Mouse (Mus musculus): ENCODE data around the gene Ropn1l. TPM values are rescaled to one million over a fixed set of nuclear protein-coding genes. Genes with fewer than 3 reads are reported as not detected.

The Ropn1l gene
- total and polyA plus RNA-seq, 3 experiments: 0.96 to 1.7 TPM; not detected in 1

DNA sequence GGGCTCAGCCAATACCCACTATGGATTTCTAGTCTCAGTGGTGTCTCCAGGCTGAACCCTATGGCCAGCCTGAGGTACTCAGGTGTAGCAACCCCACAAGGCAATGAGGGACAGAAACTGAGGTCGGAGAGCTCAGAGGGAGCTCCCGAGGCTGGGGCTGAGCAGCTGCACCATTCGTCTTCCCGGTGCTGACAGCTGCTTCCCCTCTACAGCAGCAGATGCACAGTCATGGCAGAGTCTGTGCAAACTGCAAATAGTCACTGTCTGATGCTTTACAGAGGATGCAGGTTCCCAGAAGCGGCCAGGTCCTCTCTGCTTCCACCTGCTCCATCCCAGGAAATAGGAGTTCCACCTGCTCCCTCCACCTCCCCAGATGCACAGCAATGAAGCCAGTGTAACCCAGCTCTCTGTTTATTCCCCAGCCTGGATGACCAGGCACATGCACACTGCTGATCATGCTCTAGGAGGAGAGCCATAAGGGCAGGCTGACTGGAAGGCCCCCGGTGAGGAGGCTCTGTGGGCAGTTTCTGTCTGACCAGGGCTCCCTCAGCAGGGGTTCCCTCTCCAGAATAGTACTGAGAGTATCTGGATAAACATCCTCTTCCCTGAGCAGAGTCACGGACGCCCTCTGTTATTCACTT is 27.4 kb downstream of the Ropn1l start:
- H3K36me3 ChIP-seq (ENCODE audit: control insufficient read depth in 1 of 2, insufficient read depth in 2 of 2, low read length in 2 of 2): no peaks in the 10 kb centered on the region
- peaks cover 0 to 14% of the 10 kb centered on the region in 2 experiments; a peak in 1 of 4 replicates for H3K4me1 ChIP-seq (ENCODE audit: control insufficient read depth in 1 of 2, insufficient read depth in 2 of 2, low read length in 2 of 2)
- H3K27me3 ChIP-seq (ENCODE audit: control insufficient read depth in 1 of 2, insufficient read depth in 2 of 2, low read length in 2 of 2): no peaks in the 10 kb centered on the region
- H3K27ac ChIP-seq (ENCODE audit: control insufficient read depth, low read depth, low read length): no peak overlapping the region
- TF ChIP-seq TCF12 (IDR thresholded peaks at IDR 0.05; ENCODE audit: low read depth, low read length) (peak; percentile 56; the same call in 1 of the 2 replicates), ETS1 (IDR thresholded peaks at IDR 0.05; ENCODE audit: low read depth, low read length) (peak; percentile 23; the same call in 1 of the 2 replicates), EP300 (IDR thresholded peaks at IDR 0.05; ENCODE audit: low read depth in 1 of 2, low read length in 2 of 2) (peak; percentile 23 to 38; a peak in 1 of 4 replicates), TAL1 (IDR thresholded peaks at IDR 0.05; ENCODE audit: low read length) (no peak)
- no peak overlapping the region for H3K4me3 ChIP-seq (ENCODE audit: control insufficient read depth in 1 of 2, insufficient read depth in 1 of 2, low read depth in 2 of 2, low read length in 2 of 2)
- DNase-seq (ENCODE audit: low read depth, low spot score): peak; percentile 56
- H3K79me2 ChIP-seq (ENCODE audit: control insufficient read depth, insufficient read depth, low read length, poor library complexity): no peaks in the 10 kb centered on the region
- H3K9me3 ChIP-seq (replicated peaks; ENCODE audit: insufficient read depth, low read length): no peaks in the 10 kb centered on the region
- no peak overlapping the region for H3K9ac ChIP-seq (ENCODE audit: control insufficient read depth, low read depth, low read length, poor library complexity, severe bottlenecking)

DNA sequence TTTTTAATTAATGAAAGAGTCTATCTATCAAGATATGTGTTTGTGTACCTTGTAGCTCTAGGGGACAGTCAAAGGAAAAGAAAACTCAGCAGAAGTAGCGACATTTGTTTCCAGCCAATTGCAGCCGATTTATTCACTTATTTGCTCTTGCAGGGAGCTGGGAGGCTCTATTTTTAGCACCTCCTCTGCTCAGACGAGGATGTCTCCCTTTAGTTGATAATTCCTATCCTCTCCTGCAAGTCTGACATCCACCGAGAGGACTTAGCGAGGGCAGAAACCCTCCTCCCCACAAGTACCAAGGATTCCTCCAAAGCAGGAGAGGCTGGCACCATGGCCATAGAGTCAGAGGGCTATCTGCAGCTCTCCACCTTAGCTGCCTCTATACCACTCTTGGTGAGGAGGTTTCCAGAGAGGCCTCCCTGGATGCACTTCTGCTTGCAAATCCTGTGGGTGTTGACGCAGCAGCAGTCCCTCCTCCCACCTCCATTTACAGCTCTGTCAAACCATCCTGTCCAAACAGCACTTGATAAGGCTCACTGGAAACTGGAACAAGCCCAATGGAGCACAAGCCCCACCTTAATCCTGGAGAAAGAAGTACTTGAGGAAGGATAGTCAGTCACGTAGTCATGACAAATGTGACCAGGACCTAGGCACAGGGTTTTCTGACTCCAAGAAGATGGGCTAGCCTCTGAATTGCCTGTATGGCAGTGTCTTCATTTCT is 30.7 kb downstream of the Ropn1l start:
- peaks cover 0 to 7% of the 10 kb centered on the region in 2 experiments; a peak in 1 of 4 replicates for H3K4me1 ChIP-seq (ENCODE audit: control insufficient read depth in 1 of 2, insufficient read depth in 2 of 2, low read length in 2 of 2)
- H3K79me2 ChIP-seq (ENCODE audit: control insufficient read depth, insufficient read depth, low read length, poor library complexity): peaks cover 4% of the 10 kb centered on the region; the same call in 1 of the 2 replicates
- TF ChIP-seq GATA1 (IDR thresholded peaks at IDR 0.05; ENCODE audit: low read depth, low read length) (peak; percentile 32; the same call in 1 of the 2 replicates), MXI1 (IDR thresholded peaks at IDR 0.05; ENCODE audit: low read depth, low read length) (0 out of 2 replicates have a peak, but pooled peaks have one; percentile 30), ELF1 (IDR thresholded peaks at IDR 0.05; ENCODE audit: low read depth, low read length) (no peak), ZMIZ1 (IDR thresholded peaks at IDR 0.05; ENCODE audit: low read depth, low read length) (no peak)
- no peak overlapping the region for H3K27ac ChIP-seq (ENCODE audit: control insufficient read depth, low read depth, low read length)
- no peaks in the 10 kb centered on the region for H3K36me3 ChIP-seq (ENCODE audit: control insufficient read depth in 1 of 2, insufficient read depth in 2 of 2, low read length in 2 of 2)
- H3K27me3 ChIP-seq (ENCODE audit: control insufficient read depth in 1 of 2, insufficient read depth in 2 of 2, low read length in 2 of 2): no peaks in the 10 kb centered on the region
- H3K9me3 ChIP-seq (replicated peaks; ENCODE audit: insufficient read depth, low read length): no peaks in the 10 kb centered on the region
- no peak overlapping the region for H3K9ac ChIP-seq (ENCODE audit: control insufficient read depth, low read depth, low read length, poor library complexity, severe bottlenecking)
- DNase-seq (ENCODE audit: low read depth, low spot score): peak; percentile 86
- no peak overlapping the region for H3K4me3 ChIP-seq (ENCODE audit: control insufficient read depth in 1 of 2, insufficient read depth in 1 of 2, low read depth in 2 of 2, low read length in 2 of 2)

DNA sequence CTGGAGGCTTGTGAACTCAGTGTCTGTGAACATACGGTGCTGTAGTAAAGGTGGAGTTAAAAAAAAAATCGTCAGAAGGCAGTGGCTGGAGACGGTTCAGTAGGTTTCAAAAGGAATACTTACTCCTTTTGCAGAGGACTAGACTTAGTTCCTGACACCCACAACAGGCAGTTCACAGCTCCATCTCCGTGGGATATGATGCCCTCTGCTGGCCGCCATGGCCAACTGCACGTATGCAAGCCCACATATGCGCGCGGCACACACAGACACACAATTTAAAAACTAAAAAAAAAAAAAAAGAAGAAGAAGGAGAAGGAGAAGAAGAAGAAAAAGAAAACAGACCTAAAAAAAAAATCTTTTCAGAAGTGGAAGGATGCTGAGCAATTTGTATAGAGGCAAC is 34.5 kb downstream of the Ropn1l start:
- peak overlapping the region; percentile 73 for H3K9ac ChIP-seq (ENCODE audit: control insufficient read depth, low read depth, low read length, poor library complexity, severe bottlenecking)
- peaks cover 0 to 25% of the 10 kb centered on the region in 2 experiments; a peak in 2 of 4 replicates for H3K36me3 ChIP-seq (ENCODE audit: control insufficient read depth in 1 of 2, insufficient read depth in 2 of 2, low read length in 2 of 2)
- H3K9me3 ChIP-seq (replicated peaks; ENCODE audit: insufficient read depth, low read length): no peaks in the 10 kb centered on the region
- H3K27ac ChIP-seq (ENCODE audit: control insufficient read depth, low read depth, low read length): peak overlapping the region; percentile 98
- H3K27me3 ChIP-seq (ENCODE audit: control insufficient read depth in 1 of 2, insufficient read depth in 2 of 2, low read length in 2 of 2): no peaks in the 10 kb centered on the region
- H3K4me1 ChIP-seq (ENCODE audit: control insufficient read depth in 1 of 2, insufficient read depth in 2 of 2, low read length in 2 of 2): peaks cover 14 to 30% of the 10 kb centered on the region in 2 experiments
- peaks cover 16% of the 10 kb centered on the region for H3K79me2 ChIP-seq (ENCODE audit: control insufficient read depth, insufficient read depth, low read length, poor library complexity)
- H3K4me3 ChIP-seq (ENCODE audit: control insufficient read depth in 1 of 2, insufficient read depth in 1 of 2, low read depth in 2 of 2, low read length in 2 of 2): peak overlapping the region; percentile 55 to 64
- peak; percentile 91 for DNase-seq (ENCODE audit: low read depth, low spot score)
- TF ChIP-seq TCF12 (IDR thresholded peaks at IDR 0.05; ENCODE audit: low read depth, low read length): no peak
- no peak for TF ChIP-seq E2F4 (IDR thresholded peaks at IDR 0.05; ENCODE audit: borderline replicate concordance, low read depth, low read length)
- TF ChIP-seq KAT2A (conservative IDR thresholded peaks at IDR 0.05; ENCODE audit: low read depth, low read length): no peak
- TF ChIP-seq MEF2A (IDR thresholded peaks at IDR 0.05; ENCODE audit: extremely low read depth, insufficient replicate concordance, low read depth, low read length, poor library complexity, severe bottlenecking): no peak
- peak; percentile 68 to 90 (median 69) for TF ChIP-seq CTCF (IDR thresholded peaks at IDR 0.05 in 2 of 3, conservative IDR thresholded peaks at IDR 0.05 in 1 of 3; ENCODE audit: control insufficient read depth in 1 of 3, insufficient read depth in 1 of 3, low read depth in 2 of 3, low read length in 3 of 3, poor library complexity in 1 of 3, severe bottlenecking in 1 of 3)
- TF ChIP-seq MYB (IDR thresholded peaks at IDR 0.05; ENCODE audit: low read depth, low read length): no peak
- 0 out of 2 replicates have a peak, but pooled peaks have one; percentile 38 for TF ChIP-seq ZNF384 (IDR thresholded peaks at IDR 0.05; ENCODE audit: low read depth, low read length)
- TF ChIP-seq MAX (IDR thresholded peaks at IDR 0.05; ENCODE audit: low read length): 0 out of 2 replicates have a peak, but pooled peaks have one; percentile 2
- peak; percentile 75 for TF ChIP-seq RAD21 (IDR thresholded peaks at IDR 0.05; ENCODE audit: low read depth, low read length)
- no peak for TF ChIP-seq POLR2AphosphoS5 (IDR thresholded peaks at IDR 0.05; ENCODE audit: borderline replicate concordance, low read depth, low read length)
- TF ChIP-seq ZC3H11A (IDR thresholded peaks at IDR 0.05; ENCODE audit: low read depth, low read length): peak; percentile 88
- TF ChIP-seq EP300 (IDR thresholded peaks at IDR 0.05; ENCODE audit: low read depth in 1 of 2, low read length in 2 of 2): 0 out of 4 replicates have a peak, but pooled peaks of 1 of the 2 experiments have one; percentile 6
- no peak for TF ChIP-seq CHD1 (IDR thresholded peaks at IDR 0.05; ENCODE audit: low read depth, low read length)
- TF ChIP-seq BHLHE40 (IDR thresholded peaks at IDR 0.05; ENCODE audit: borderline replicate concordance, low read depth, low read length): peak; percentile 37; the same call in 1 of the 2 replicates
- no peak for TF ChIP-seq TAL1 (IDR thresholded peaks at IDR 0.05; ENCODE audit: low read length)
- peak; percentile 83 for TF ChIP-seq SMC3 (IDR thresholded peaks at IDR 0.05; ENCODE audit: low read depth, low read length)
- TF ChIP-seq SIN3A (IDR thresholded peaks at IDR 0.05; ENCODE audit: low read length): peak; percentile 38; the same call in 1 of the 2 replicates
- no peak for TF ChIP-seq ETS1 (IDR thresholded peaks at IDR 0.05; ENCODE audit: low read depth, low read length)

All from MEL (cell line).